Mouse (Mus musculus) megakaryocyte-erythroid progenitor cell, adult 5 weeks (primary cell): Measurements from ENCODE around the gene Gm595. TPM values are rescaled to one million over a fixed set of nuclear protein-coding genes. Genes with fewer than 3 reads are reported as not detected.

Experiments used
- polyA plus RNA-seq: library from polyadenylated mRNA; stranded (reverse); fragments of >175 nt; gene quantifications from 2 replicates; pipeline ENCODE4 v1.2.3, GENCODE M21; 2012

Gm595 gene
- polyA plus RNA-seq: not detected in 2 replicates

GRCm38 (mm10) chrX:48877613-48878012, at the start of gene Gm595:
TSS of gene Gm595 (minus strand) at chrX:48877713.

Other genes with a start within 250 kb of the Gm595 start
- not detected in 2 replicates for gene Gpr119, start 203.2 kb downstream of the Gm595 start, polyA plus RNA-seq
- 7.5 and 11.7 TPM in 2 replicates for gene Rbmx2, start 182.7 kb downstream of the Gm595 start, polyA plus RNA-seq